Mouse (Mus musculus) kidney, embryonic 14.5 days (tissue): Measurements from ENCODE around the gene Pdcd1lg2. TPM values are rescaled to one million over a fixed set of nuclear protein-coding genes. Genes with fewer than 3 reads are reported as not detected.

Experiments used
- ATAC-seq: fragments of 200-750 bp; cut with Nextera tagmentation; 2 replicates; pipeline ENCODE4 v1.8.0; 2017; ENCODE audit warnings: moderate number of reproducible peaks, mild to moderate bottlenecking, moderate TSS enrichment, moderate library complexity; ENCODE audit not compliant: low FRiP score, low TSS enrichment
- H3K27ac ChIP-seq: fragments of 300-500 bp; sonication (generic); 2 replicates; pipeline ENCODE4 v1.5.1; 2014; ENCODE audit warnings: low read depth, mild to moderate bottlenecking, low read length, moderate library complexity, mixed read lengths
- H3K27me3 ChIP-seq: fragments of 300-500 bp; sonication (generic); 2 replicates; pipeline ENCODE4 v1.6.1; 2014; ENCODE audit warnings: mild to moderate bottlenecking, low read length; ENCODE audit not compliant: control insufficient read depth, insufficient read depth
- H3K36me3 ChIP-seq: fragments of 300-500 bp; sonication (generic); 2 replicates; pipeline ENCODE4 v1.6.1; 2014; ENCODE audit warnings: low read length, mixed read lengths; ENCODE audit not compliant: control insufficient read depth, insufficient read depth
- H3K4me1 ChIP-seq: fragments of 300-500 bp; sonication (generic); 2 replicates; pipeline ENCODE4 v1.6.1; 2014; ENCODE audit warnings: low read length, mixed read lengths; ENCODE audit not compliant: control insufficient read depth, insufficient read depth
- H3K4me2 ChIP-seq: fragments of 300-500 bp; sonication (generic); replicated peaks from 2 replicates; pipeline ENCODE4 v1.6.1; 2014; ENCODE audit warnings: low read depth, mild to moderate bottlenecking, low read length
- H3K4me3 ChIP-seq: fragments of 300-500 bp; sonication (generic); 2 replicates; pipeline ENCODE4 v1.5.1; 2014; ENCODE audit warnings: mild to moderate bottlenecking, low read length
- H3K9ac ChIP-seq: fragments of 300-500 bp; sonication (generic); 2 replicates; pipeline ENCODE4 v1.6.1; 2014; ENCODE audit warnings: low read depth, mild to moderate bottlenecking, low read length, moderate library complexity
- H3K9me3 ChIP-seq: fragments of 300-500 bp; sonication (generic); 2 replicates; pipeline ENCODE4 v1.6.1; 2016; ENCODE audit warnings: low read length; ENCODE audit not compliant: control insufficient read depth
- WGBS: fragments of 180-500 bp; shearing (Covaris S2); extraction: QIAGEN DNeasy Blood & Tissue Kit; methylation state at CpG from one replicate; pipeline ENCODE4 v1.1.7; 2014; 5-methylcytosine and 5-hydroxymethylcytosine counted together
- polyA plus RNA-seq: library from polyadenylated mRNA; unstranded; fragments of >200 nt; fragmentation: Nextera tagmentation; extraction: Ambion mirVana; gene quantifications from 2 replicates; pipeline ENCODE4 v1.2.1, GENCODE M21; 2014

Gene Pdcd1lg2
- polyA plus RNA-seq, 1 experiment from 2014 or later, result not detected

GRCm38 (mm10) chr19:29514130-29514529 lies 103.4 kb downstream of the Pdcd1lg2 start:
- Histone ChIP-seq H3K9ac (no peak overlapping the region), H3K27ac (no peak overlapping the region), H3K4me2 (no peak overlapping the region), H3K36me3 (no peaks in the 10 kb centered on the region), H3K4me1 (no peaks in the 10 kb centered on the region), H3K27me3 (no peaks in the 10 kb centered on the region), H3K4me3 (no peak overlapping the region), H3K9me3 (no peaks in the 10 kb centered on the region)
- 96% methylated on average over 3 of the region's 3 CpGs for WGBS
- ATAC-seq, result no peak

GRCm38 (mm10) chr19:29515386-29515785 lies 104.7 kb downstream of the Pdcd1lg2 start:
- no peaks in the 10 kb centered on the region for H3K27me3 ChIP-seq
- H3K36me3 ChIP-seq, result no peaks in the 10 kb centered on the region
- H3K4me3 ChIP-seq, result no peak overlapping the region
- no peaks in the 10 kb centered on the region for H3K9me3 ChIP-seq
- 94% methylated on average over 3 of the region's 3 CpGs for WGBS
- H3K9ac ChIP-seq, result no peak overlapping the region
- H3K4me2 ChIP-seq, result no peak overlapping the region
- no peak for ATAC-seq
- no peaks in the 10 kb centered on the region for H3K4me1 ChIP-seq
- no peak overlapping the region for H3K27ac ChIP-seq

GRCm38 (mm10) chr19:29515991-29516390 lies 105.3 kb downstream of the Pdcd1lg2 start:
- H3K9me3 ChIP-seq, result no peaks in the 10 kb centered on the region
- no peaks in the 10 kb centered on the region for H3K36me3 ChIP-seq
- H3K4me1 ChIP-seq, result peaks cover 2% of the 10 kb centered on the region; the same call in 1 of the 2 replicates
- no peak overlapping the region for H3K9ac ChIP-seq
- H3K27me3 ChIP-seq, result no peaks in the 10 kb centered on the region
- ATAC-seq, result no peak
- no peak overlapping the region for H3K4me3 ChIP-seq
- no peak overlapping the region for H3K4me2 ChIP-seq
- no peak overlapping the region for H3K27ac ChIP-seq
- WGBS, result 78% methylated on average over 10 of the region's 10 CpGs

- H3K9ac ChIP-seq, result no peak overlapping the region
- H3K4me1 ChIP-seq, result peaks cover 8% of the 10 kb centered on the region; the same call in 1 of the 2 replicates
- H3K9me3 ChIP-seq, result no peaks in the 10 kb centered on the region
- WGBS, result 82% methylated on average over 7 of the region's 7 CpGs
- no peak overlapping the region for H3K4me2 ChIP-seq
- ATAC-seq, result no peak
- H3K27me3 ChIP-seq, result no peaks in the 10 kb centered on the region
- H3K36me3 ChIP-seq, result no peaks in the 10 kb centered on the region
- no peak overlapping the region for H3K4me3 ChIP-seq
- H3K27ac ChIP-seq, result no peak overlapping the region
Observed at GRCm38 (mm10) chr19:29518409-29518808, 107.7 kb downstream of the Pdcd1lg2 start.

- no peak for ATAC-seq
- Histone ChIP-seq H3K9ac (no peak overlapping the region), H3K4me2 (no peak overlapping the region), H3K27me3 (no peaks in the 10 kb centered on the region), H3K9me3 (no peaks in the 10 kb centered on the region), H3K27ac (no peak overlapping the region), H3K36me3 (no peaks in the 10 kb centered on the region), H3K4me3 (no peak overlapping the region), H3K4me1 (peaks cover 12% of the 10 kb centered on the region)
- 77% methylated on average over 4 of the region's 4 CpGs for WGBS
Observed at GRCm38 (mm10) chr19:29518922-29519321, 108.2 kb downstream of the Pdcd1lg2 start.

Other genes starting within 250 kb of the Pdcd1lg2 start
- 8.0 and 15.5 TPM in 2 replicates for gene Jak2, start 159.1 kb upstream of the Pdcd1lg2 start, polyA plus RNA-seq
- 7.2 and 7.8 TPM in 2 replicates for gene Insl6, start 85.6 kb upstream of the Pdcd1lg2 start, polyA plus RNA-seq
- 0.83 TPM in 1 of 2 replicates, not detected in the other for gene Rln1, start 76.2 kb upstream of the Pdcd1lg2 start, polyA plus RNA-seq
- gene Plgrkt, start 43.5 kb upstream of the Pdcd1lg2 start, polyA plus RNA-seq, result 47.2 and 61.6 TPM in 2 replicates
- 0.19 and 0.39 TPM in 2 replicates for gene Cd274, start 43.5 kb upstream of the Pdcd1lg2 start, polyA plus RNA-seq
- gene Ric1, start 111.4 kb downstream of the Pdcd1lg2 start, polyA plus RNA-seq, result 17.4 and 19.3 TPM in 2 replicates
- gene Ermp1, start 237.5 kb downstream of the Pdcd1lg2 start, polyA plus RNA-seq, result 10.7 and 21.0 TPM in 2 replicates